Mouse (Mus musculus) lung, embryonic 15.5 days (tissue): ENCODE results near the gene Ccdc9. TPM values are rescaled to one million over a fixed set of nuclear protein-coding genes. Genes with fewer than 3 reads are reported as not detected.
"Not testable (repeated sequence)": the region's sequence is repeated elsewhere in the genome, so short reads cannot be mapped to it uniquely, and the experiment has no call there.

ENCODE experiments used
- ATAC-seq: fragments of 200-750 bp; cut with Nextera tagmentation; 2 replicates; pipeline ENCODE4 v1.8.0; 2017; ENCODE audit warnings: moderate number of reproducible peaks, borderline replicate concordance; ENCODE audit not compliant: low FRiP score, low TSS enrichment; ENCODE audit errors: extremely low read depth
- H3K27ac ChIP-seq: fragments of 300-500 bp; sonication (generic); 2 replicates; pipeline ENCODE4 v1.5.1; 2015; ENCODE audit warnings: moderate library complexity, mild to moderate bottlenecking, inconsistent platforms
- H3K27me3 ChIP-seq: fragments of 300-500 bp; sonication (generic); 2 replicates; pipeline ENCODE4 v1.6.1; 2015; ENCODE audit warnings: inconsistent platforms
- H3K36me3 ChIP-seq: fragments of 300-500 bp; sonication (generic); 2 replicates; pipeline ENCODE4 v1.6.1; 2015; ENCODE audit warnings: inconsistent platforms
- H3K4me1 ChIP-seq: fragments of 300-500 bp; sonication (generic); 2 replicates; pipeline ENCODE4 v1.6.1; 2015; ENCODE audit warnings: inconsistent platforms
- H3K4me2 ChIP-seq: fragments of 300-500 bp; sonication (generic); 2 replicates; pipeline ENCODE4 v1.6.1; 2015; ENCODE audit warnings: inconsistent platforms, mild to moderate bottlenecking, moderate library complexity
- H3K4me3 ChIP-seq: fragments of 300-500 bp; sonication (generic); 2 replicates; pipeline ENCODE4 v1.5.1; 2015; ENCODE audit warnings: mild to moderate bottlenecking, inconsistent platforms
- H3K9ac ChIP-seq: fragments of 300-500 bp; sonication (generic); 2 replicates; pipeline ENCODE4 v1.6.1; 2015; ENCODE audit warnings: inconsistent platforms
- H3K9me3 ChIP-seq: fragments of 300-500 bp; sonication (generic); 2 replicates; pipeline ENCODE4 v1.6.1; 2016; ENCODE audit warnings: inconsistent platforms
- WGBS: fragments of 180-500 bp; shearing (Covaris S2); methylation state at CpG from one replicate; pipeline ENCODE4 v1.1.7; 2015; 5-methylcytosine and 5-hydroxymethylcytosine counted together
- polyA plus RNA-seq: library from polyadenylated mRNA; unstranded; fragments of >200 nt; fragmentation: Nextera tagmentation; extraction: Ambion mirVana; gene quantifications from 2 replicates; pipeline ENCODE4 v1.2.1, GENCODE M21; 2015

Gene Ccdc9
- polyA plus RNA-seq, 1 experiment from 2014 or later, result 23.0 TPM

GRCm38 (mm10) chr7:16282334-16282733, 4.3 kb downstream of the Ccdc9 start:
- H3K36me3 ChIP-seq, result peaks cover 61% of the 10 kb centered on the region
- ATAC-seq, result no peak
- no peak overlapping the region for H3K9ac ChIP-seq
- no peak overlapping the region for H3K4me2 ChIP-seq
- 90% methylated on average over 13 of the region's 13 CpGs for WGBS
- H3K4me1 ChIP-seq, result peaks cover 13% of the 10 kb centered on the region; the same call in 1 of the 2 replicates
- no peaks in the 10 kb centered on the region for H3K27me3 ChIP-seq
- no peak overlapping the region for H3K4me3 ChIP-seq
- no peaks in the 10 kb centered on the region for H3K9me3 ChIP-seq
- no peak overlapping the region for H3K27ac ChIP-seq

- no peak overlapping the region for H3K4me3 ChIP-seq
- H3K4me2 ChIP-seq, result no peak overlapping the region
- H3K9ac ChIP-seq, result no peak overlapping the region
- ATAC-seq, result no peak
- no peaks in the 10 kb centered on the region for H3K27me3 ChIP-seq
- no peak overlapping the region for H3K27ac ChIP-seq
- H3K4me1 ChIP-seq, result peaks cover 12% of the 10 kb centered on the region; the same call in 1 of the 2 replicates
- 84% methylated on average over 11 of the region's 11 CpGs for WGBS
- peaks cover 77% of the 10 kb centered on the region for H3K36me3 ChIP-seq
- no peaks in the 10 kb centered on the region for H3K9me3 ChIP-seq
Observed at GRCm38 (mm10) chr7:16280721-16281120, 5.9 kb downstream of the Ccdc9 start.

DNA sequence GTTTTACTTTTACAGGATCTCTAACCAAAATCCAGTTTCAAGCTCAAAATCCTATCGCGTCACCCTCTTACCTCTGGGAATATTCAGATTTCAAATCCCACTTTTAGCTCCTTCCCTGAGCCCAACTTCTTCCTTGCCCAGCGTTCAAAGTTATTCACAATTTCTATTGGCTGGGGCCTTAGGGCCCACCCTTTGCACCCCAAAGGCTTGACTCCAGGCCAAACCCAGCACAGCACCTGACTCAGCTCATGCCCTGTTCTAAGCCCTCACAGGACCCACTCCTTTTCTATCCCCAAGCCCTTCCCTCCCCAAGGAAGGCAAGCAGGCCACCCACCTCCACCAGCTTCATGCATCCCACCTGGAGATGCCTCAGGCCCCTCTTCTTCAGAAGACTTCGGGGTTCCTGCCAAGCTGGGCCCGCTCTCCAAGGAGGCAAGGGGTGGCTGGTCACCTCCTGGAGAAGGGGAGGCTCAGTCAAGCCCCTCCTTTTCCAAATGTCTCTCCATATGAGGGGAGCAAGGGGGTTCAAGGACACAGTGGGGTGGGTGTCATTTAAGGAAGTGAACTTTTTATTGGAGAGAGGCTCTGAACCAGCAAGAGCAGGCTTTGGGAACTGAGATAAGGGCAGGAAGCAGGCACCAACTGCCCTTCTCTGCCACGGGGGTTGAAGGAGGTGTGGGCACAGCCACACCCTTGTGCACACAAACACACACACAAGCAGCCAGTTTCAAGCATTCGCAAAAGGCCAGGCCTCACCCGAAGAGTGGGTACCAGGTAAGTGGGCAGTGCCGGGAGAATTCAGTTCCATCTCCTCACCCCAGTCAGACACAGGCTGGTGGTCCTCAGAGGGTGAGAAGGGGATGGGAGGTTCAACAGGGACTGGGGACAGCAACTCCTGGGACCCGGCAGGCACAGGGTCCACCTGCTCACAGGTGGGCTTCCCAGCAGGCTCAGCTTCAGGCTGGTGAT, 11.4 kb downstream of the Ccdc9 start:
- Histone ChIP-seq H3K27ac (no peak overlapping the region), H3K9me3 (no peaks in the 10 kb centered on the region), H3K27me3 (no peaks in the 10 kb centered on the region), H3K9ac (no peak overlapping the region), H3K4me3 (no peak overlapping the region), H3K36me3 (peaks cover 46% of the 10 kb centered on the region), H3K4me2 (no peak overlapping the region), H3K4me1 (peaks cover 27% of the 10 kb centered on the region)
- WGBS, result 80% methylated on average over 10 of the region's 10 CpGs
- no peak for ATAC-seq

DNA sequence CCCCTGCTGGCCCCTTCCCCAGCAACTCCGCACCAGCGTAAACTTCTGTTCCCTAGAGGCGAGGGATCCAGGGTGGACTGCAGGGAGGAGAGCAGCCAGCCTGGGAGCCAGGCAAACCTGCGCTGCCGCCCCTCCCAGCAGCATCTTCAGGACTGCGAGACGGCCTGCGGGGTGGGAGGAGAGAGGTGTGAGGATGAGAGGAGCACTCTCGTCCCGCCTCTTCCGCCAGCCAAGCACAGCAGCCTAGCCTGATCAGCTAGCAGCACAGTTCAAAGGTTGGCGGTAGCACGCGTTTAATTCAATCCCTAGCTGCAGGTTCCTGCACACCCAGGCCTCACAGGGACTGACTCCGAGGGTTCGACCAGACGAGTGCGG, 12.8 kb downstream of the Ccdc9 start:
- H3K36me3 ChIP-seq, result peaks cover 35% of the 10 kb centered on the region
- H3K9me3 ChIP-seq, result no peaks in the 10 kb centered on the region
- peak overlapping the region; percentile 95 for H3K4me2 ChIP-seq
- H3K4me3 ChIP-seq, result peak overlapping the region; percentile 83
- WGBS, result 2% methylated on average over 18 of the region's 18 CpGs
- ATAC-seq, result peak; percentile 75
- H3K9ac ChIP-seq, result peak overlapping the region; percentile 47
- peaks cover 27% of the 10 kb centered on the region for H3K4me1 ChIP-seq
- no peaks in the 10 kb centered on the region for H3K27me3 ChIP-seq
- peak overlapping the region; percentile 94 for H3K27ac ChIP-seq

DNA sequence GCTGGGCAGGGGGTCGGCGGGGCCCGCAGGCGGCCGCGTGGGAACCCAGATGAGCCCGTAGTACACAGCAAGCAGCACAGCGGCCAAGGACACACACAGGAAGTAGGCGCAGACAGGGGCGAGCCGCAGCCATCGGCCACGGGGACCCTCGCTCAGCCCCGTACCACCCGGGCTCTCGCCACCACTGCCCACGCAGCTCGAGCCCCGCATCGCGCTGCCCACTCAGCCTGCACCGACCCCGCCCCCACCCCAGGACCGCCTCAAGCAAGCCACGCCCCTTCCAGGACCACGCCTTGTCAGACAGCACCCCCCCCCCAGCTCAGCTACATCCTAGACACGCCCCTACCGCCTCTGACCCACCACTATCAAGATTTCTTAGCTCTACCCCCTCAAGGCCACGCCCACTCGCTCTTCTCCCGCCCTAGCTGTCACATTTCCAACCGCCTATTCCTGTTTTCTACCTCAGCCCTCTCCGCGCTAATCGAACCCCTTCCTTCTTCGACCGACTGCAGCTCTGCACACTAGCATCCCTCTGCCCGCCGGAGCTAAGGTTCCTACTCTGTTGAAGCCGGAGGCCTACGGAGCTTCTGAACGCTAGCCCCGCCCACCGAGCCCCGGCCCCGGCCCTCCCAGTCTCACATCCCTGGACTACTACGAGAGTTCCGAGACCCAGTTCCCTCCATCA, 13.4 kb downstream of the Ccdc9 start, which contains the start of gene Inafm1:
Gene Inafm1 (minus strand): TSS at position 537 of the 685 bp plus-strand sequence.
- H3K4me2 ChIP-seq, result peak within 1 kb of the TSS; percentile 95
- peaks cover 27% of the 10 kb centered on the region for H3K4me1 ChIP-seq
- H3K9me3 ChIP-seq, result no peaks in the 10 kb centered on the region
- H3K9ac ChIP-seq, result peak within 1 kb of the TSS; percentile 84
- peaks cover 32% of the 10 kb centered on the region for H3K36me3 ChIP-seq
- peak; percentile 86 for ATAC-seq
- H3K4me3 ChIP-seq, result peak within 1 kb of the TSS; percentile 83
- WGBS, result 3% methylated on average over 27 of the region's 49 CpGs
- H3K27ac ChIP-seq, result peak within 1 kb of the TSS; percentile 94
- H3K27me3 ChIP-seq, result no peaks in the 10 kb centered on the region

GRCm38 (mm10) chr7:16272681-16273080, 13.9 kb downstream of the Ccdc9 start:
- under 1% methylated on average over 32 of the region's 46 CpGs for WGBS
- Histone ChIP-seq H3K36me3 (peaks cover 27% of the 10 kb centered on the region), H3K9ac (peak overlapping the region; percentile 84), H3K4me2 (peak overlapping the region; percentile 95), H3K4me1 (peaks cover 27% of the 10 kb centered on the region), H3K27ac (peak overlapping the region; percentile 94), H3K4me3 (peak overlapping the region; percentile 83), H3K27me3 (no peaks in the 10 kb centered on the region), H3K9me3 (no peaks in the 10 kb centered on the region)
- peak; percentile 78 for ATAC-seq

DNA sequence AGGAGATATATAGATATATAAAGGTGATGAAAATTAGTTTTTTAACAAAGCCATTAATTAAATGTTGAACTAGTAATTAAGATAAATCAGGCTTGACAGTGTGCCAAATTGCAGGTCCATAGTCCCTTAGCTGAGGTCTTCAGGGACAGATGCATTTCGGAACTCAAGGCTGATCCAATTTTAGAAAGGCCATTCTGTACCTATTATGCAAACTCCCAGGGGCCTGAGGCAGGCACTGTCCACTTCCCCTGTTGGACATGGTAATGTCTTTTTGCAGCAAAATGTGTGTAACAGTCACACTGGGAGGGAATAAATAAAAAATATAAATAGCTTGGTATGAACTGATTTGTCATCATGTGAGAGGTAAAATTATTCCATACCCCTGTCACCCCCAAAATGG, 15.5 kb downstream of the Ccdc9 start:
- WGBS, result 86% methylated on average over 1 of the region's 1 CpGs
- Histone ChIP-seq H3K9me3 (no peaks in the 10 kb centered on the region), H3K4me1 (peaks cover 27% of the 10 kb centered on the region), H3K9ac (no peak overlapping the region), H3K27me3 (no peaks in the 10 kb centered on the region), H3K4me3 (no peak overlapping the region), H3K4me2 (no peak overlapping the region), H3K36me3 (peaks cover 12% of the 10 kb centered on the region), H3K27ac (no peak overlapping the region)
- ATAC-seq, result no peak

GRCm38 (mm10) chr7:16266593-16266992, 20.0 kb downstream of the Ccdc9 start:
- H3K9ac ChIP-seq, H3K27ac ChIP-seq, H3K27me3 ChIP-seq, H3K36me3 ChIP-seq, H3K4me2 ChIP-seq, H3K4me1 ChIP-seq, H3K9me3 ChIP-seq, H3K4me3 ChIP-seq, ATAC-seq: not testable (repeated sequence)
- WGBS, result 74% methylated on average over 7 of the region's 7 CpGs

DNA sequence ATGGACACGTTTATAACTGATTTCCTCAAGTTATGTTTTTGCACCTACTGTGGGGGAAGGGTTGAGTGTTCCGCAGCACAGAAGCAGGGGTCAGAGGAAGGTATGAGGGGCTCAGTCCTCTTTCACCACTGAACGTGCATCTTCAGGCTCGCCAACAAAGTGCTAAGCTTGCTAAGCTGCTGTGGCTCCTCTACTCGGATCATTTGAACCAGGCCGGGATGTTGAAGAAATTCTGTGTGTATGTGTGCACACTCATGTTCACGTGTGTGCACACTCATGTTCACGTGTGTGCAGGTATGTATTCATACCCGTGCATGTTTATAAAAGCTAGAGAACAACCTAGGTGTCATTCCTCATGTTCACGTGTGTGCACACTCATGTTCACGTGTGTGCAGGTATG, 20.7 kb downstream of the Ccdc9 start:
- WGBS, result 82% methylated on average over 11 of the region's 11 CpGs
- ATAC-seq, result no peak
- no peaks in the 10 kb centered on the region for H3K4me1 ChIP-seq

DNA sequence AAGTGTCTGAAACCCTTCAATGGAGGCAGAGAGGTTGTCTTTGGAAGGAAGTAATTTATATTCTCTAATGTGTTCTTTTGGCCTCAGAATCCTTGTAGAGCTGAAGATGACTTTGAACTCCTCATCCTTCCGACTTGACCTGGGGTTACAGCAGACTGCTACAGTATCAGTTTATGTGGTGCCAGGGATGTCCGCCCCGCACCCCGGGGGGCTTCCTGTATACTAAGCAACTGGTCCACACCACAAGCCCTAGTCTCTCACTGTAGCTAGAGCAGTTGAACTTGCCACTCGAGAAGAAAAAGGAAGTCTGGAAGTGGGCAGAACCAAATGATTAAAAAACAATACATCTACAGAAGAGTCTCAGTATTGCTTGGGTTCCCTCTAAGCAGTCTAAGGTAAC, 22.8 kb downstream of the Ccdc9 start:
- H3K27ac ChIP-seq, result no peak overlapping the region
- H3K9ac ChIP-seq, result no peak overlapping the region
- H3K9me3 ChIP-seq, result no peaks in the 10 kb centered on the region
- ATAC-seq, result no peak
- no peak overlapping the region for H3K4me3 ChIP-seq
- 77% methylated on average over 5 of the region's 5 CpGs for WGBS
- no peak overlapping the region for H3K4me2 ChIP-seq
- no peaks in the 10 kb centered on the region for H3K36me3 ChIP-seq
- H3K4me1 ChIP-seq, result no peaks in the 10 kb centered on the region
- no peaks in the 10 kb centered on the region for H3K27me3 ChIP-seq

More for the DNA sequence above, 20.7 kb downstream of the Ccdc9 start:
- Histone ChIP-seq H3K27me3 (no peaks in the 10 kb centered on the region), H3K36me3 (no peaks in the 10 kb centered on the region), H3K4me2 (no peak overlapping the region), H3K9me3 (no peaks in the 10 kb centered on the region), H3K27ac (no peak overlapping the region), H3K4me3 (no peak overlapping the region), H3K9ac (no peak overlapping the region)

DNA sequence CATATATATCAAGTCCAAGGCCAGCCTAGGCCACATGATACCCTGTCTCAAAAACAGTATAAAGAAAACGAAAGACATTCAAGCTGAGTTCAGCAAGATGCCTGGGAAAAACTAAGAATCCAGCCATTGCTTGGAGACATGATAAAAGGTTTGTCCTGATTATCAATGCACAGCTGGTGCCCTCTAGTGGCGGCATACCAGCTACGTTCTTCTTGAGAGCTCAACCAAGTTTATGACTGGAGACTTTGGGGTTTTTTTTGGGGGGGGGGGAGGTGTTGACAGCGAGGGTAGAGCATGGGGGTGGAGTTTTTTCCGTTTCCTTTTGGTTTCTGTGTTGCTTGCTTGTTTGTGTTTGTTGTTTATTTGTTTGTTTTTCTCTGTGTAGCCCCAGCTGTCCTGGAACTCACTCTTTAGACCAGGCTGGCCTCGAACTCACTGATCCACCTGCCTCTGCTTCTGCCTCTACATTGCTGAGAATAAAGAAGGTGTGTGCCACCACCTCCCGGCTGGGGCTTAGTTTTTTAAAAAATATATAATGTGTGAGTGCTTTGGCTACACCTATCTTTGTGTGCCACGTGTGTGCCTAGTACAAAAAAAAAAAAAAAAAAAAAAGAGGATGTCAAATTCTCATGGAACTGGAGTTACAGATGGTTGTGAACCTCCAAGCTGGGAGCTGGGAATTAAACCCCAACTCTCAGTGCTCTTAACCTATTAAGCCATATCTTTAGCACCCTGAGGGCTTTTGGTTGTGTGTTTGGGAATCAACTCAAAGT, 23.4 kb downstream of the Ccdc9 start:
- H3K9me3 ChIP-seq, result no peaks in the 10 kb centered on the region

More for the DNA sequence above, 23.4 kb downstream of the Ccdc9 start:
- Histone ChIP-seq H3K4me2 (no peak overlapping the region), H3K27me3 (no peaks in the 10 kb centered on the region), H3K4me3 (no peak overlapping the region), H3K9ac (no peak overlapping the region), H3K27ac (no peak overlapping the region), H3K4me1 (no peaks in the 10 kb centered on the region), H3K36me3 (no peaks in the 10 kb centered on the region)
- ATAC-seq, result no peak
- whole genome bisulfite sequencing, result 27% methylated on average over 8 of the region's 8 CpGs
